Mouse (Mus musculus) embryonic fibroblast, embryonic 13.5 days (primary cell): ENCODE results near the gene Gfod2. TPM values are rescaled to one million over a fixed set of nuclear protein-coding genes. Genes with fewer than 3 reads are reported as not detected.
A peak's percentile ranks its signal among the peaks of the same experiment; 100 is the strongest.

Experiments used
- H3K27ac ChIP-seq: 2 replicates; pipeline ENCODE4 v1.5.1; 2012; ENCODE audit warnings: low read length, control low read depth, inconsistent platforms; ENCODE audit not compliant: insufficient read depth
- H3K4me1 ChIP-seq: 2 replicates; pipeline ENCODE4 v1.6.1; 2011; ENCODE audit warnings: low read length; ENCODE audit not compliant: control insufficient read depth, insufficient read depth
- H3K4me3 ChIP-seq: 2 replicates; pipeline ENCODE4 v1.5.1; 2011; ENCODE audit warnings: mild to moderate bottlenecking, control low read depth, low read length; ENCODE audit not compliant: insufficient read depth
- CTCF ChIP-seq: IDR thresholded peaks from 2 replicates; pipeline ENCODE4 v1.5.1; 2011; ENCODE audit warnings: mild to moderate bottlenecking, control low read depth, low read length, moderate library complexity, borderline replicate concordance; ENCODE audit not compliant: insufficient read depth
- POLR2A ChIP-seq: IDR thresholded peaks from 2 replicates; pipeline ENCODE4 v1.6.1; 2011; ENCODE audit warnings: low read depth, mild to moderate bottlenecking, control low read depth, low read length, moderate library complexity
- polyA plus RNA-seq: library from polyadenylated mRNA; stranded (reverse); fragments of >200 nt; gene quantifications from 2 replicates; pipeline ENCODE4 v1.2.4, GENCODE M21; 2011; ENCODE audit warnings: low read depth; ENCODE audit not compliant: missing spikeins, insufficient read length

The Gfod2 gene
- polyA plus RNA-seq, 1 experiment = 5.6 TPM

DNA sequence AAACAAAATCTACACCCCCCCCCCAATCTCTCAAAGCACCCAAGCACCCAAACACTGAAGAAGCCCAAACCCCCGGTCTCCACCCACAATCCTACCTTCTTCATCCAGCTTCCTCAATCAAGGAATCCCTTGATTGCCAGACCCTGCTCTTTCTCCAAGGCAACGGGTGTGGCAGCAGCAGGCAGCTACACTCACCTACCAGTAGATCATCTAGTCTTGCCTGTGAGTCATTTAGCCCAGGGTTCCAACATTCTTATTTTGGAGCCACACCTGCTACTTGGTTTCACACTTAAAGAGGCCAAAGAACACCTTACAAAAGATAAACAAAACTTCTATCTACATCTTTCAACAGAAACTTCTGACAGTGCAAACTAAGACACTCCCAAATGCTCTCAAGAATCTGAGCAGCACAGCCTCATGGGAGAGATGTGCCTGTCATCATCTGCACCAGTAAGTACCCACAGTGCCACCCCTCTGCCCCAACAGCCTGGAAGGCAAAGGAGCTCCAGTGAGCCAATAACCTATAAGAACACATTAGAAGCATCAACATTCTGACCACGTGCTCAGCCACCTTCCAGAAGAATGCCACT is 35.6 kb upstream of the Gfod2 start:
- Histone ChIP-seq H3K4me3 (no peak overlapping the region), H3K27ac (no peak overlapping the region), H3K4me1 (peaks cover 18% of the 10 kb centered on the region)
- TF ChIP-seq CTCF (no peak), POLR2A (no peak)

- H3K27ac ChIP-seq = no peak overlapping the region
- peaks cover 15% of the 10 kb centered on the region; the same call in 1 of the 2 replicates for H3K4me1 ChIP-seq
- no peak for TF ChIP-seq CTCF
- TF ChIP-seq POLR2A = no peak
- no peak overlapping the region for H3K4me3 ChIP-seq
Measured at GRCm38 (mm10) chr8:105793331-105793730, 34.9 kb upstream of the Gfod2 start.

DNA sequence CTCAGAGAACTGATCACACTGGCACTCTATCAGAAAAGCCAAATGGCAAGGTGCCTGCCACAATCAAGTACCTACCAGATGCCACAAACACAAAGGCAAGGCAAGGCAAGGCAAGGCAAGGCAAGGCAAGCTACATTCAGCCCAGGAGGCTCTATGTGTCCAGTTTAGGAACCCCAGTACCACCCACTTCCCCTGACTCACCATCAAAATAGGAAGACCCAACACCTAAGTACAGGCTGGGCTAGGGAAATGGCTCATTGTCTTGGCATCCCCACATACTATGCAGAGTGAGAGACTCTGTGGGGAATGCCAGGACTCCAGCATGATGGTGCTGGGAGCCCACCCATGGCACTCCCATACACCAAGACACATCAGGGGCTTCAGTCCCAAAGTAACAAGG is 31.2 kb upstream of the Gfod2 start:
- H3K27ac ChIP-seq = peak overlapping the region; percentile 12; the same call in 1 of the 2 replicates
- H3K4me3 ChIP-seq = no peak overlapping the region
- peaks cover 15% of the 10 kb centered on the region; the same call in 1 of the 2 replicates for H3K4me1 ChIP-seq
- TF ChIP-seq CTCF = no peak
- no peak for TF ChIP-seq POLR2A

GRCm38 (mm10) chr8:105788927-105789326 is 30.5 kb upstream of the Gfod2 start:
- Histone ChIP-seq H3K27ac (no peak overlapping the region), H3K4me3 (no peak overlapping the region), H3K4me1 (peaks cover 12% of the 10 kb centered on the region; the same call in 1 of the 2 replicates)
- no peak for TF ChIP-seq CTCF
- no peak for TF ChIP-seq POLR2A

DNA sequence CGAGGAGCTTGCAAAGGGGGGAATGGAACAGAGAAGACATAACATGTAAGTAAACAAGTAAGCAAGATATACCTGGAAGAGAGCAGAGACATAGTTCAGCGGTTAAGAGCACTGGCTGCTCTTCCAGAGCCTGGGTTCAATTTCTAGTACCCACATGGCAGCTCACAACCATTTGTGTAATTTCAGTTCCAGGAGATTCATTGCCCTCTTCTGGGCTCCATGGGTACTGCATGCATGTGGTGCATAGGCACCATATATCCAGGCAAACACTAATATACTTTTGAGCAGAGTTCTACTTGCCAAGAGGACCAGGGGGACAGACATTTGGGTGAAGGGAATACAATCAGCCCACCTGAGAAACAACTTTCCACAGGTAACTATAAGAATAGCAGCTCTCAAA is 29.8 kb upstream of the Gfod2 start:
- H3K4me1 ChIP-seq = peaks cover 12% of the 10 kb centered on the region; the same call in 1 of the 2 replicates
- no peak overlapping the region for H3K4me3 ChIP-seq
- TF ChIP-seq POLR2A = no peak
- no peak for TF ChIP-seq CTCF
- H3K27ac ChIP-seq = no peak overlapping the region

DNA sequence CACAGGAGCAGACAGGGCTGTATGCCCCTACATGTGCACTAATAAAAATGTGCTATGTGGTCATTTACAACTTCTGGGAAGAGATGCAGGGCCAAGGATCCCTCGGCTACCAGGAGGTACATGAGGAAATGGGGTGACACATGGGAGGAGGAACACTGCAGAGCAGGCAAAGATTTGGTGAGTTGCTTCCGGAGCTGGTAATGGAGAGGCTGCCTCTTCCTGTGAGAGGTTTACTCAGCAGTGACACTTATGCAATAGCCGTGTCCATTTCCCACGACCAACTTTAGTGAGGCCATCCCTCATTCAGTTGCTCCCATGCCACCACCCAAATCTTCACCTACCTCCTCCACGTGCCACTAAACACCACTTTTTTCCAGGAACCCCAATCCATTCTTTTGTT is 21.8 kb upstream of the Gfod2 start:
- Histone ChIP-seq H3K27ac (no peak overlapping the region), H3K4me3 (no peak overlapping the region), H3K4me1 (no peaks in the 10 kb centered on the region)
- TF ChIP-seq POLR2A = no peak
- no peak for TF ChIP-seq CTCF

DNA sequence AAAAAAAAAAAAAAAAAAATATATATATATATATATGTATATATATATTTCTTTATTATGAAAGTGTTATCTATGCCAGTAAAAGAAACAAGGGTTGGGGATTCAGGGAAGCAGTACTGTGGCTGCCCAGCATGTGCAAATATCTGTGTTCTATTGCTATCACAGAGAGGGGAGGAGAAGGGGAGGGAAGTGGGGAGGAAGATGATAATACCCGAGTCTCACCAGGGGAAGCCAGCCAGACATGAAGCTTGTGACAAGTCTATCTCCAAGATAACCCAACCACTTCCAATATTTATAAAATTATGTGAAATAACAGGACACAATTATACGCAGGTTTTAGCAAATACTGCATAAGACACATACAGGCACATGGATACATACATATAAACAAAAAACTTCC is 19.4 kb upstream of the Gfod2 start:
- no peak overlapping the region for H3K4me3 ChIP-seq
- no peaks in the 10 kb centered on the region for H3K4me1 ChIP-seq
- TF ChIP-seq POLR2A (no peak), CTCF (no peak)
- no peak overlapping the region for H3K27ac ChIP-seq

GRCm38 (mm10) chr8:105774498-105774897 is 16.0 kb upstream of the Gfod2 start:
- Histone ChIP-seq H3K4me3 (no peak overlapping the region), H3K27ac (no peak overlapping the region), H3K4me1 (no peaks in the 10 kb centered on the region)
- TF ChIP-seq POLR2A (no peak), CTCF (no peak)

DNA sequence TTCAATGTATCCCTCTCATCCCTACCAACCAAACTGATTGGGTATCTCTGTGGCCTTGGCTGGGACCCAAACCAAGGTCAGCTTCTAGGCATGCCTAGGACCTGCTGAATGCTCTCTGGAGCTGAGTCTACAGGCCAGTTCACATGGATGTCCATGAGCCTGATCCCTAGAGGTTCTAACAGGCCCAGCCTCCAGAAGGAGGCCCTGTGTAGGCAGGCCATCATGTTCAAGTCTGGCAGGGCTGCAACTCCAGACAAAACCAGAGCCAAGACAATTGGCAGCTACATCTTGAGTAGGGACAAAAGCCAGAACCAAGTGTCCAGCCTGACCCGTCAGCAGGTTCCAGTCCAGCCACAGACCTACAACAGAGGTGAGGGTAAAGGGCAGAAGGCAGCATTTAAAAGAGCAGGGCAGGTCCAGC is 15.0 kb upstream of the Gfod2 start:
- Histone ChIP-seq H3K4me3 (no peak overlapping the region), H3K27ac (no peak overlapping the region), H3K4me1 (peaks cover 9% of the 10 kb centered on the region)
- no peak for TF ChIP-seq CTCF
- TF ChIP-seq POLR2A = no peak

DNA sequence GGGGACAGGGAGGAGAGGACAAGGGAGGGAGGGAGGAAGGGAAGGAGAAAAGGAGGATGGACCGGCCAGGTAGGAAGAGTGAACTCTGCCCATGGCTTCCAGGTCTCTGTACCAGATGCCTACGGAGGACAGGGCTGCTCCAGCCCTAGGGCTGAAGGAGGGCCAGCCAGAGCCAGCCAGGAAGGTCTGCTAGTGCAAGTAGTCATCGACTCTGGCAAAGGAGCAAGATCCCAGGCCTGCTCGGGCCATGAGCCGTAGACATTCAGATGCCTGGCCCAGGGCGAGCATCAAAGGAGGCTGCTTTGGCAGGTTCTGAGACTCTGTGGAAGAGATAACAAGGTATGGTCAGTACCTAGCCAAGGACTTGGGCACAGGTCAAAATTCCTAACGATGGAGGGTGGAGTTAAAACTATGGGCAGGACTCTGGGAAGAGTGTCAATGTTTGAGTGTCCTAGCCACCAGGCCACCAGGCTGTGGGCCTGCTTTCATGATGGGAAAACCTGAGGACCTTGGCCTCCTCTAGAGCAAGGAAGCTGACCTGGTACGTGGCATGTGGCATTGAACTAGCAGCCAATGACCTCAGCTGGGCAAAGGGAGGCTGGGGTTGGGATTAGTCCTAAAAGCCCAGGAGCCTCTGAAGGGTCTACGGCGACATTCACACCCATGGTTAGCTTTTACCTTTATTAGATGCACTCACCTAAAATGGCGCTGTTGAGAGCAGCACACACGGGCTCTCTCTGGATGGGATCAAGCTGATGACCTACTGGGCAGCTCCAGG is 13.1 kb upstream of the Gfod2 start:
- peak overlapping the region; percentile 3; the same call in 1 of the 2 replicates for H3K27ac ChIP-seq
- TF ChIP-seq CTCF (no peak), POLR2A (no peak)
- peaks cover 12% of the 10 kb centered on the region for H3K4me1 ChIP-seq
- no peak overlapping the region for H3K4me3 ChIP-seq
